Mouse (Mus musculus): ENCODE results near the gene Cyp20a1. TPM values are rescaled to one million over a fixed set of nuclear protein-coding genes. Genes with fewer than 3 reads are reported as not detected.

The Cyp20a1 gene
- polyA plus RNA-seq, 1 experiment from 2014 or later: 18.0 TPM

DNA sequence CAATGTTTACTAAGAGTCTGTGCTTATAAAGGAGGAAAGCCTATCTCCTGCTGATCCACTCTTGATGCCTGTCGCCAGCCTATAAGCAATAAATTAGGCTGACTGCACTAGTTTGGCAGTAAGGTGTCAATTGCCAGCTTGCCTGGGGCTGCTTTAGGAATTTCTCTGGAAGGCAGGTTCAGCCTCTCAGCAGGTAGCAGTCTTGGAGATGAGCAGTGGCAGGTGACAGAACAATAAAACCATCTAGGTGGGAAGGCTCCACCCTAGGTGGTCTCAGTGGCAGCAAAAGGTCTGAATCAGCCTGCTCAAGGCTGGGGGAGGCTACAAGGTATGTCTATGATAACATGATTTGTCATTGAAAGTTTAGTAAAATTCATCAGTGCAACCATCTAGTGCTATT is 89.4 kb downstream of the Cyp20a1 start:
- ATAC-seq (replicated peaks; ENCODE audit: low FRiP score, low read depth) (no peak), DNase-seq (ENCODE audit: low spot score) (no peak)
- Histone ChIP-seq H3K4me1 (replicated peaks; ENCODE audit: insufficient read depth, low read length) (no peaks in the 10 kb centered on the region), H3K9me3 (replicated peaks; ENCODE audit: low read length) (no peaks in the 10 kb centered on the region), H3K4me3 (replicated peaks; ENCODE audit: low read depth, low read length) (no peak overlapping the region), H3K27me3 (ENCODE audit: insufficient read depth, low read length) (no peaks in the 10 kb centered on the region), H3K4me2 (ENCODE audit: low read length) (no peak overlapping the region), H3K36me3 (ENCODE audit: insufficient read depth, low read length) (peaks cover 5% of the 10 kb centered on the region; the same call in 1 of the 2 replicates), H3K9ac (ENCODE audit: low read depth, low read length) (no peak overlapping the region), H3K27ac (no peak overlapping the region)
- 25% methylated on average over 1 of the region's 1 CpGs for WGBS
- TF ChIP-seq CTCF (IDR thresholded peaks at IDR 0.05; ENCODE audit: low read depth): no peak

Other genes with a start within 250 kb of the Cyp20a1 start
- gene Carf, start 245.1 kb upstream of the Cyp20a1 start, polyA plus RNA-seq (2015; fragmentation: Nextera tagmentation; extraction: Ambion mirVana): 4.6 and 4.9 TPM in 2 replicates
- gene Wdr12, start 244.7 kb upstream of the Cyp20a1 start, polyA plus RNA-seq (2015; fragmentation: Nextera tagmentation; extraction: Ambion mirVana): 44.9 and 47.9 TPM in 2 replicates
- gene Nbeal1, start 162.7 kb upstream of the Cyp20a1 start, polyA plus RNA-seq (2015; fragmentation: Nextera tagmentation; extraction: Ambion mirVana): 7.9 TPM in 2 replicates
- 22.1 and 22.7 TPM in 2 replicates for gene Abi2, start 66.3 kb downstream of the Cyp20a1 start, polyA plus RNA-seq (2015; fragmentation: Nextera tagmentation; extraction: Ambion mirVana)
- gene Raph1, start 223.8 kb downstream of the Cyp20a1 start, polyA plus RNA-seq (2015; fragmentation: Nextera tagmentation; extraction: Ambion mirVana): 20.3 and 21.6 TPM in 2 replicates